Mouse (Mus musculus): ENCODE measurements around the gene Zfp85. TPM values are rescaled to one million over a fixed set of nuclear protein-coding genes. Genes with fewer than 3 reads are reported as not detected.
"Not testable (repeated sequence)": the region's sequence is repeated elsewhere in the genome, so short reads cannot be mapped to it uniquely, and the experiment has no call there.

Gene Zfp85
- total RNA-seq, 1 experiment = 1.7 TPM

GRCm38 (mm10) chr13:67743896-67744295, 11.1 kb downstream of the Zfp85 start:
- H3K36me3 ChIP-seq (ENCODE audit: control insufficient read depth, insufficient read depth, low read length, poor library complexity, severe bottlenecking) = no peaks in the 10 kb centered on the region
- peak overlapping the region in 1 of 2 experiments; percentile 59; a peak in 2 of 4 replicates for H3K4me3 ChIP-seq (ENCODE audit: insufficient read depth in 1 of 2, low read depth in 1 of 2, low read length in 2 of 2, poor library complexity in 1 of 2, severe bottlenecking in 1 of 2)
- peak overlapping the region; percentile 2; the same call in 1 of the 2 replicates for H3K27ac ChIP-seq (ENCODE audit: insufficient read depth, low read depth, low read length, poor library complexity, severe bottlenecking)
- H3K4me1 ChIP-seq (ENCODE audit: control insufficient read depth in 2 of 2, insufficient read depth in 2 of 2, low read length in 2 of 2, poor library complexity in 1 of 2) = peaks cover 0 to 5% of the 10 kb centered on the region in 2 experiments; a peak in 3 of 4 replicates
- no peaks in the 10 kb centered on the region for H3K9me3 ChIP-seq (ENCODE audit: control insufficient read depth, insufficient read depth, low read depth, low read length)
- in situ Hi-C loops (cut with MboI; ENCODE audit: low sequenced_read_pairs in 2 of 2, unreplicated experiment in 2 of 2) = no loop called here
- no peak for DNase-seq (ENCODE audit: low read depth, low spot score)
- H3K9ac ChIP-seq (ENCODE audit: insufficient read depth, low read depth, low read length, poor library complexity, severe bottlenecking) = no peak overlapping the region
- TF ChIP-seq ZNF384 (IDR thresholded peaks at IDR 0.05; ENCODE audit: low read depth, low read length) (no peak), HCFC1 (IDR thresholded peaks at IDR 0.05; ENCODE audit: borderline replicate concordance, insufficient read depth, low read length) (no peak), MAFK (IDR thresholded peaks at IDR 0.05; ENCODE audit: insufficient read depth, low read depth, low read length) (no peak), ZC3H11A (IDR thresholded peaks at IDR 0.05; ENCODE audit: borderline replicate concordance, low read depth, low read length) (no peak), CHD2 (IDR thresholded peaks at IDR 0.05; ENCODE audit: low read depth, low read length) (no peak)

DNA sequence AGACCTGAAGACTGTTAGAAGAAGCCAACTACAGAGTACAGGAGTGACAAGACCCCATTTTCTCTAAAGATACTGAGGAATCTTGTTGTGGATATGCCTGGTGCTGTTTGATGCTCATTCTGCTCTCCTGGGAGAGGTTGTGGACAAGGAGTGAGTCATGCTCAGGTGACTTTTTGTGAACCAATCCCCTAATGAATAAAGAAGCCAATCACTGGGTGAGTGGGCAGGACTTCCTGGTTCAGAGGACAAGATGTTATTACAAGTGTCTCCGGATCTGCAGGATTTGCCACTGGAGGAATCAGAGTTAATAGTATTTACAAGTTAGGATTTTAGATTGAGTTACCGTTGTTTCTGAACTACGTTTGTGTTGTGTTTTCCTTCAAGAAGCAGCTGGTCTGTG, 12.1 kb downstream of the Zfp85 start:
- no peak for TF ChIP-seq ZNF384 (IDR thresholded peaks at IDR 0.05; ENCODE audit: low read depth, low read length)
- TF ChIP-seq ZC3H11A (IDR thresholded peaks at IDR 0.05; ENCODE audit: borderline replicate concordance, low read depth, low read length) = no peak
- TF ChIP-seq MAFK (IDR thresholded peaks at IDR 0.05; ENCODE audit: insufficient read depth, low read depth, low read length) = no peak
- no peak for TF ChIP-seq CHD2 (IDR thresholded peaks at IDR 0.05; ENCODE audit: low read depth, low read length)
- TF ChIP-seq HCFC1 (IDR thresholded peaks at IDR 0.05; ENCODE audit: borderline replicate concordance, insufficient read depth, low read length) = no peak
- H3K9ac ChIP-seq (ENCODE audit: insufficient read depth, low read depth, low read length, poor library complexity, severe bottlenecking) = peak overlapping the region; percentile 25; the same call in 1 of the 2 replicates
- H3K4me3 ChIP-seq (ENCODE audit: insufficient read depth in 1 of 2, low read depth in 1 of 2, low read length in 2 of 2, poor library complexity in 1 of 2, severe bottlenecking in 1 of 2) = peak overlapping the region; percentile 45 to 59
- in situ Hi-C loops (cut with MboI; ENCODE audit: low sequenced_read_pairs in 2 of 2, unreplicated experiment in 2 of 2) = no loop called here
- no peak overlapping the region for H3K27ac ChIP-seq (ENCODE audit: insufficient read depth, low read depth, low read length, poor library complexity, severe bottlenecking)
- no peaks in the 10 kb centered on the region for H3K9me3 ChIP-seq (ENCODE audit: control insufficient read depth, insufficient read depth, low read depth, low read length)
- peaks cover 0 to 5% of the 10 kb centered on the region in 2 experiments; a peak in 3 of 4 replicates for H3K4me1 ChIP-seq (ENCODE audit: control insufficient read depth in 2 of 2, insufficient read depth in 2 of 2, low read length in 2 of 2, poor library complexity in 1 of 2)
- no peaks in the 10 kb centered on the region for H3K36me3 ChIP-seq (ENCODE audit: control insufficient read depth, insufficient read depth, low read length, poor library complexity, severe bottlenecking)
- no peak for DNase-seq (ENCODE audit: low read depth, low spot score)

- H3K9ac ChIP-seq (ENCODE audit: insufficient read depth, low read depth, low read length, poor library complexity, severe bottlenecking); H3K4me1 ChIP-seq (ENCODE audit: control insufficient read depth in 2 of 2, insufficient read depth in 2 of 2, low read length in 2 of 2, poor library complexity in 1 of 2); H3K9me3 ChIP-seq (ENCODE audit: control insufficient read depth, insufficient read depth, low read depth, low read length); H3K27ac ChIP-seq (ENCODE audit: insufficient read depth, low read depth, low read length, poor library complexity, severe bottlenecking); H3K4me3 ChIP-seq (ENCODE audit: insufficient read depth in 1 of 2, low read depth in 1 of 2, low read length in 2 of 2, poor library complexity in 1 of 2, severe bottlenecking in 1 of 2); DNase-seq (ENCODE audit: low read depth, low spot score); in situ Hi-C loops (cut with MboI; ENCODE audit: low sequenced_read_pairs in 2 of 2, unreplicated experiment in 2 of 2); H3K36me3 ChIP-seq (ENCODE audit: control insufficient read depth, insufficient read depth, low read length, poor library complexity, severe bottlenecking): not testable (repeated sequence)
Measured at GRCm38 (mm10) chr13:67734391-67734790, 20.6 kb downstream of the Zfp85 start.

GRCm38 (mm10) chr13:67729441-67729840, 25.6 kb downstream of the Zfp85 start:
- H3K9ac ChIP-seq (ENCODE audit: insufficient read depth, low read depth, low read length, poor library complexity, severe bottlenecking); DNase-seq (ENCODE audit: low read depth, low spot score); H3K36me3 ChIP-seq (ENCODE audit: control insufficient read depth, insufficient read depth, low read length, poor library complexity, severe bottlenecking); H3K4me1 ChIP-seq (ENCODE audit: control insufficient read depth in 2 of 2, insufficient read depth in 2 of 2, low read length in 2 of 2, poor library complexity in 1 of 2); H3K27ac ChIP-seq (ENCODE audit: insufficient read depth, low read depth, low read length, poor library complexity, severe bottlenecking); H3K9me3 ChIP-seq (ENCODE audit: control insufficient read depth, insufficient read depth, low read depth, low read length): not testable (repeated sequence)
- H3K4me3 ChIP-seq (ENCODE audit: insufficient read depth in 1 of 2, low read depth in 1 of 2, low read length in 2 of 2, poor library complexity in 1 of 2, severe bottlenecking in 1 of 2) = peak overlapping the region in 1 of 2 experiments; percentile 73; a peak in 3 of 4 replicates
- in situ Hi-C loops (cut with MboI; ENCODE audit: low sequenced_read_pairs in 2 of 2, unreplicated experiment in 2 of 2) = loop anchor here in 1 of 2 experiments (5.0 kb wide), 1 partner anchor 462 kb away; no protein-coding TSS in a partner anchor

GRCm38 (mm10) chr13:67728641-67729318, 26.2 kb downstream of the Zfp85 start, which contains the start of gene Zfp65:
Gene Zfp65 (minus strand): TSS chr13:67729173.
- TF ChIP-seq HCFC1 (IDR thresholded peaks at IDR 0.05; ENCODE audit: borderline replicate concordance, insufficient read depth, low read length) = peak; percentile 88
- no peak for TF ChIP-seq ZNF384 (IDR thresholded peaks at IDR 0.05; ENCODE audit: low read depth, low read length)
- DNase-seq (ENCODE audit: low read depth, low spot score) = peak; percentile 42
- Histone ChIP-seq H3K4me1 (ENCODE audit: control insufficient read depth in 2 of 2, insufficient read depth in 2 of 2, low read length in 2 of 2, poor library complexity in 1 of 2) (0 out of 4 replicates have a peak, but pooled peaks cover 0 to 2% of the 10 kb centered on the region in 2 experiments), H3K4me3 (ENCODE audit: insufficient read depth in 1 of 2, low read depth in 1 of 2, low read length in 2 of 2, poor library complexity in 1 of 2, severe bottlenecking in 1 of 2) (peak within 1 kb of the TSS; percentile 59 to 73), H3K9me3 (ENCODE audit: control insufficient read depth, insufficient read depth, low read depth, low read length) (peaks cover 2% of the 10 kb centered on the region; the same call in 1 of the 2 replicates), H3K9ac (ENCODE audit: insufficient read depth, low read depth, low read length, poor library complexity, severe bottlenecking) (peak within 1 kb of the TSS; percentile 69), H3K27ac (ENCODE audit: insufficient read depth, low read depth, low read length, poor library complexity, severe bottlenecking) (0 out of 2 replicates have a peak within 1 kb of the TSS, but pooled peaks have one; percentile 49), H3K36me3 (ENCODE audit: control insufficient read depth, insufficient read depth, low read length, poor library complexity, severe bottlenecking) (no peaks in the 10 kb centered on the region)
- in situ Hi-C loops (cut with MboI; ENCODE audit: low sequenced_read_pairs in 2 of 2, unreplicated experiment in 2 of 2) = loop anchor here in 1 of 2 experiments (5.0 kb wide), 1 partner anchor 461 kb away; no protein-coding TSS in a partner anchor
